Mouse (Mus musculus) stomach, postnatal 0 days (tissue): Measurements from ENCODE around the gene Npdc1.

Experiments
- CTCF ChIP-seq: IDR thresholded peaks from 2 replicates; pipeline ENCODE4 v1.5.1; 2016; ENCODE audit warnings: antibody characterized with exemption, low read depth, mild to moderate bottlenecking, moderate library complexity
- EP300 ChIP-seq: optimal IDR thresholded peaks from 2 replicates; pipeline ENCODE3; 2016; ENCODE audit warnings: antibody characterized with exemption

DNA sequence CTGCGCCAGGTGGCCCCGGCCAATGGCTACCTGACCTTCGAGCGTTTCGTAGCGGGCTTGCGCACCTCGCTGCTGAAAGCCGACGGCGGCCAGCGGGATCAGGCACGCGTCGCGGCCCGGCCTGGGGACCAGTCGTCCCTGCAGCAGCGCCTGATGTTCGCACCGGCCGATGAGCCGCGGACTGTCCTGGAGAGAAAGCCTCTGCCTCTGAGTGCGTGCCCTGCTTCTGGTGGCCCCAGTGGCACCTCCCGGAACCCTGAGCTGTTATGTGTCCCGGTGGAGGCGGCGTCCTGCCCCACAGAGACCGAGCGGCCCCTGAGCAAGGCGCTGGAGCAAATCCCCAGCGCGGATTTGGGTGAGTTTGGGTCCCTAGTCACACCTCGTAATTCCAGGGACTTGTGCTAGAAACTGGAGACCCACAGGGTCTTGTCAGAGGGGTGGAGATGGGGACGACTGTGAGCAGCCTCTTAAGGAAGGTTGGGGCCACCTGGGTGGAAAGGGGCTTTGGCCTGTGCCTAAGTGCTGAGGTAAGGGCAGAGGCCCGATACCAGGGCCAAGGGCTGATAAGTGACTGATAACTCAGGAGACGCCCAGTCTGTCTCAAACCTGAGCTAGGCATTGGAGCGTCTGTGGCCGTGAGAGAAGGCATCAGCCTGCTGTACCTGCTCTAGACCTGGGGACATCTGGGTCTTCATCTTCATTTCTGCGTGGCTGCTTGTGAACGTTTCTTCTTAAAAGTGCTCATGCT is 26.3 kb upstream of the Npdc1 start:
- TF ChIP-seq CTCF (no peak), EP300 (no peak)
